Mouse (Mus musculus) midbrain, embryonic 10.5 days (tissue): ENCODE measurements at regions not wholly inside any gene's neighbourhood (a gene's known extent, or its start where the extent isn't known, plus 50 kb on each side); places are given as distances from the start of the nearest gene placed in this dataset.

Source experiments
- DNase-seq: peaks from one replicate; pipeline ENCODE4 v3.0.0-alpha.2; 2017; ENCODE audit warnings: low spot score
- H3K27ac ChIP-seq: fragments of 300-500 bp; sonication (generic); replicated peaks from 2 replicates; pipeline ENCODE4 v1.5.1; 2016; ENCODE audit warnings: mild to moderate bottlenecking
- H3K27me3 ChIP-seq: fragments of 300-500 bp; sonication (generic); 2 replicates; pipeline ENCODE4 v1.6.1; 2016; ENCODE audit warnings: low read depth, mild to moderate bottlenecking; ENCODE audit not compliant: poor library complexity, severe bottlenecking
- H3K36me3 ChIP-seq: fragments of 300-500 bp; sonication (generic); 2 replicates; pipeline ENCODE4 v1.6.1; 2016; ENCODE audit warnings: mild to moderate bottlenecking, moderate library complexity
- H3K4me1 ChIP-seq: fragments of 300-500 bp; sonication (generic); 2 replicates; pipeline ENCODE4 v1.6.1; 2016
- H3K4me3 ChIP-seq: fragments of 300-500 bp; sonication (generic); 2 replicates; pipeline ENCODE4 v1.5.1; 2016; ENCODE audit warnings: mild to moderate bottlenecking, moderate library complexity
- H3K9me3 ChIP-seq: fragments of 300-500 bp; sonication (generic); replicated peaks from 2 replicates; pipeline ENCODE4 v1.6.1; 2016; ENCODE audit warnings: mild to moderate bottlenecking
- WGBS: fragments of 180-500 bp; shearing (Covaris S2); methylation state at CpG from one replicate; pipeline ENCODE4 v1.1.7; 2016; 5-methylcytosine and 5-hydroxymethylcytosine counted together

GRCm38 (mm10) chr8:41921106-41921505 is 504.2 kb upstream of the Frg1 start:
- no peak overlapping the region for H3K27ac ChIP-seq
- WGBS: 89% methylated on average over 7 of the region's 7 CpGs
- H3K27me3 ChIP-seq: no peaks in the 10 kb centered on the region
- H3K36me3 ChIP-seq: no peaks in the 10 kb centered on the region
- H3K4me1 ChIP-seq: no peaks in the 10 kb centered on the region
- no peaks in the 10 kb centered on the region for H3K9me3 ChIP-seq
- no peak for DNase-seq
- no peak overlapping the region for H3K4me3 ChIP-seq

- no peak overlapping the region for H3K4me3 ChIP-seq
- no peak overlapping the region for H3K27ac ChIP-seq
- H3K4me1 ChIP-seq: no peaks in the 10 kb centered on the region
- DNase-seq: no peak
- H3K36me3 ChIP-seq: no peaks in the 10 kb centered on the region
- H3K27me3 ChIP-seq: no peaks in the 10 kb centered on the region
- 92% methylated on average over 3 of the region's 3 CpGs for WGBS
- H3K9me3 ChIP-seq: no peaks in the 10 kb centered on the region
Measured at GRCm38 (mm10) chr8:41920536-41920935, 503.7 kb upstream of the Frg1 start.

GRCm38 (mm10) chr8:41878029-41878748 is 461.3 kb upstream of the Frg1 start:
- H3K27me3 ChIP-seq: no peaks in the 10 kb centered on the region
- peaks cover 14% of the 10 kb centered on the region for H3K4me1 ChIP-seq
- whole genome bisulfite sequencing: 24% methylated on average over 2 of the region's 2 CpGs
- no peaks in the 10 kb centered on the region for H3K9me3 ChIP-seq
- H3K4me3 ChIP-seq: no peak overlapping the region
- no peak for DNase-seq
- H3K27ac ChIP-seq: no peak overlapping the region
- no peaks in the 10 kb centered on the region for H3K36me3 ChIP-seq

- no peaks in the 10 kb centered on the region for H3K36me3 ChIP-seq
- DNase-seq: no peak
Measured at GRCm38 (mm10) chr8:41869681-41870356, 452.9 kb upstream of the Frg1 start.

GRCm38 (mm10) chr8:41860918-41861317 is 444.0 kb upstream of the Frg1 start:
- Histone ChIP-seq H3K4me1 (no peaks in the 10 kb centered on the region), H3K4me3 (no peak overlapping the region), H3K27me3 (no peaks in the 10 kb centered on the region), H3K9me3 (no peaks in the 10 kb centered on the region), H3K36me3 (no peaks in the 10 kb centered on the region), H3K27ac (no peak overlapping the region)
- 80% methylated on average over 7 of the region's 7 CpGs for WGBS
- no peak for DNase-seq

More at GRCm38 (mm10) chr8:41869681-41870356, 452.9 kb upstream of the Frg1 start:
- H3K4me1 ChIP-seq: no peaks in the 10 kb centered on the region
- no peaks in the 10 kb centered on the region for H3K27me3 ChIP-seq
- no peak overlapping the region for H3K4me3 ChIP-seq
- H3K9me3 ChIP-seq: no peaks in the 10 kb centered on the region
- no peak overlapping the region for H3K27ac ChIP-seq
- 88% methylated on average over 3 of the region's 3 CpGs for WGBS

GRCm38 (mm10) chr8:41831713-41832112 is 414.8 kb upstream of the Frg1 start:
- DNase-seq: no peak
- Histone ChIP-seq H3K27ac (no peak overlapping the region), H3K36me3 (no peaks in the 10 kb centered on the region), H3K4me3 (no peak overlapping the region), H3K4me1 (peaks cover 9% of the 10 kb centered on the region), H3K27me3 (no peaks in the 10 kb centered on the region), H3K9me3 (no peaks in the 10 kb centered on the region)
- 72% methylated on average over 4 of the region's 4 CpGs for WGBS

GRCm38 (mm10) chr8:41830407-41830806 is 413.5 kb upstream of the Frg1 start:
- 54% methylated on average over 6 of the region's 6 CpGs for WGBS
- DNase-seq: no peak
- Histone ChIP-seq H3K9me3 (no peaks in the 10 kb centered on the region), H3K4me1 (peaks cover 9% of the 10 kb centered on the region), H3K36me3 (no peaks in the 10 kb centered on the region), H3K4me3 (no peak overlapping the region), H3K27ac (no peak overlapping the region), H3K27me3 (no peaks in the 10 kb centered on the region)

- WGBS: 24% methylated on average over 7 of the region's 7 CpGs
- Histone ChIP-seq H3K27ac (no peak overlapping the region), H3K9me3 (no peaks in the 10 kb centered on the region), H3K4me1 (peaks cover 6% of the 10 kb centered on the region), H3K27me3 (no peaks in the 10 kb centered on the region), H3K36me3 (no peaks in the 10 kb centered on the region), H3K4me3 (no peak overlapping the region)
- DNase-seq: peak; percentile 50
Measured at GRCm38 (mm10) chr8:41824928-41825327, 408.1 kb upstream of the Frg1 start.

- H3K27ac ChIP-seq: no peak overlapping the region
- no peak overlapping the region for H3K4me3 ChIP-seq
- DNase-seq: no peak
- H3K36me3 ChIP-seq: no peaks in the 10 kb centered on the region
- H3K9me3 ChIP-seq: no peaks in the 10 kb centered on the region
- H3K27me3 ChIP-seq: no peaks in the 10 kb centered on the region
- WGBS: 86% methylated on average over 8 of the region's 8 CpGs
- peaks cover 6% of the 10 kb centered on the region for H3K4me1 ChIP-seq
Measured at GRCm38 (mm10) chr8:41823041-41823440, 406.2 kb upstream of the Frg1 start.

- DNase-seq: no peak
- H3K27me3 ChIP-seq: no peaks in the 10 kb centered on the region
- no peaks in the 10 kb centered on the region for H3K9me3 ChIP-seq
- H3K4me3 ChIP-seq: no peak overlapping the region
- no peak overlapping the region for H3K27ac ChIP-seq
- WGBS: 93% methylated on average over 5 of the region's 5 CpGs
- H3K36me3 ChIP-seq: no peaks in the 10 kb centered on the region
- no peaks in the 10 kb centered on the region for H3K4me1 ChIP-seq
Measured at GRCm38 (mm10) chr8:41821676-41822075, 404.8 kb upstream of the Frg1 start.

GRCm38 (mm10) chr8:41820605-41821395 is 403.9 kb upstream of the Frg1 start:
- WGBS: 91% methylated on average over 4 of the region's 4 CpGs
- H3K27me3 ChIP-seq: no peaks in the 10 kb centered on the region

GRCm38 (mm10) chr8:41818577-41818976 is 401.7 kb upstream of the Frg1 start:
- Histone ChIP-seq H3K4me3 (no peak overlapping the region), H3K4me1 (no peaks in the 10 kb centered on the region), H3K36me3 (no peaks in the 10 kb centered on the region), H3K27ac (no peak overlapping the region), H3K27me3 (no peaks in the 10 kb centered on the region), H3K9me3 (no peaks in the 10 kb centered on the region)
- 80% methylated on average over 5 of the region's 5 CpGs for WGBS
- no peak for DNase-seq

More at GRCm38 (mm10) chr8:41820605-41821395, 403.9 kb upstream of the Frg1 start:
- H3K4me3 ChIP-seq: no peak overlapping the region
- H3K9me3 ChIP-seq: no peaks in the 10 kb centered on the region
- no peak for DNase-seq
- no peak overlapping the region for H3K27ac ChIP-seq
- no peaks in the 10 kb centered on the region for H3K4me1 ChIP-seq
- H3K36me3 ChIP-seq: no peaks in the 10 kb centered on the region

GRCm38 (mm10) chr8:41818079-41818478 is 401.2 kb upstream of the Frg1 start:
- Histone ChIP-seq H3K4me1 (no peaks in the 10 kb centered on the region), H3K4me3 (no peak overlapping the region), H3K9me3 (no peaks in the 10 kb centered on the region), H3K27me3 (no peaks in the 10 kb centered on the region), H3K36me3 (no peaks in the 10 kb centered on the region), H3K27ac (no peak overlapping the region)
- no peak for DNase-seq
- 82% methylated on average over 1 of the region's 1 CpGs for WGBS
